Mouse (Mus musculus) cerebellum, adult 2 months (tissue): ENCODE measurements around the gene Med7. TPM values are rescaled to one million over a fixed set of nuclear protein-coding genes. Genes with fewer than 3 reads are reported as not detected.

Source experiments
- DNase-seq, 2 experiments: peaks; one replicate each; pipeline ENCODE4 v3.0.0; 2021
- H3K27ac ChIP-seq: fragments of 200-500 bp; 2 replicates; pipeline ENCODE4 v1.5.1; 2012; ENCODE audit warnings: low read length, control low read depth, inconsistent platforms; ENCODE audit not compliant: insufficient read depth
- H3K27me3 ChIP-seq: fragments of 200-500 bp; 2 replicates; pipeline ENCODE4 v1.6.1; 2012; ENCODE audit warnings: inconsistent platforms, mild to moderate bottlenecking, low read length, moderate library complexity; ENCODE audit not compliant: control insufficient read depth, insufficient read depth
- H3K4me1 ChIP-seq: fragments of 200-500 bp; 2 replicates; pipeline ENCODE4 v1.6.1; 2011; ENCODE audit warnings: low read length; ENCODE audit not compliant: control insufficient read depth, insufficient read depth
- H3K4me3 ChIP-seq: fragments of 200-500 bp; replicated peaks from 2 replicates; pipeline ENCODE3; 2011; ENCODE audit warnings: mild to moderate bottlenecking, low read depth, low read length, control low read depth; ENCODE audit not compliant: insufficient read depth
- CTCF ChIP-seq: fragments of 200-500 bp; IDR thresholded peaks from 2 replicates; pipeline ENCODE4 v1.5.1; 2011; ENCODE audit warnings: low read depth, mild to moderate bottlenecking, control low read depth, low read length, moderate library complexity, borderline replicate concordance; ENCODE audit not compliant: insufficient read depth
- POLR2A ChIP-seq: fragments of 200-500 bp; IDR thresholded peaks from 2 replicates; pipeline ENCODE4 v1.6.1; 2011; ENCODE audit warnings: low read length, control low read depth, borderline replicate concordance; ENCODE audit not compliant: insufficient read depth
- WGBS: fragments of 180-500 bp; shearing (Covaris S2); methylation state at CpG from one replicate; pipeline ENCODE4 v1.1.7; 2018; 5-methylcytosine and 5-hydroxymethylcytosine counted together
- polyA plus RNA-seq: library from polyadenylated mRNA; depleted of rRNA; stranded (reverse); fragments of >200 nt; gene quantifications from 2 replicates; pipeline ENCODE4 v1.2.3, GENCODE M21; 2012; rRNA removed

Gene Med7
- polyA plus RNA-seq, result 37.6 and 39.4 TPM in 2 replicates

- Histone ChIP-seq H3K27me3 (no peaks in the 10 kb centered on the region), H3K4me3 (peak within 1 kb of the TSS; percentile 71), H3K27ac (peak within 1 kb of the TSS; percentile 53), H3K4me1 (peaks cover 2% of the 10 kb centered on the region; the same call in 1 of the 2 replicates)
- no peak for TF ChIP-seq CTCF
- TF ChIP-seq POLR2A, result peak; percentile 67; the same call in 1 of the 2 replicates
- peak; percentile 93 to 97 for DNase-seq
- under 1% methylated on average over 59 of the region's 59 CpGs for WGBS
Observed at GRCm38 (mm10) chr11:46436760-46437458, at the start of gene Med7. TSS of gene Med7 (plus strand) at chr11:46436925.

DNA sequence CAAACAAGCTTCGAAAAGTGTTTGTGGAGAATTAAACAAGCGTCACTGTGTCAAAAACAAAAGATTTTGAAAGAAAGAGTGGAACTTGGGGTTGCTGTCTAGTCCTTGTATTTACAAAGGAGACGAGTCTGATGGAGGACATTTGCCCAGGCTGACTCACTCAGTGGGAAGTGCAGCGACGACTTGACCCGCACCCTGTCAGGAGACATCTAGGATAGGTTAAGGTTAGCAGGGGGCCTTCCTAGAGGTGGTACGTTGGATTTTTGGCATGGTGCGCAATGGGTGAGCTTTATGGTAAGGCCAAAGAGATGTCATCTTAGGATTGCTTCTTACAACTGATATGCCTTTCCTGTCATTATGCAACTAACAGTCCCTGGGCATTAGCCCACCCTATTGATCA is 49.7 kb upstream of the Med7 start:
- 91% methylated on average over 8 of the region's 8 CpGs for WGBS
- TF ChIP-seq CTCF, result no peak
- no peak for TF ChIP-seq POLR2A

GRCm38 (mm10) chr11:46388438-46388837 is 48.3 kb upstream of the Med7 start:
- no peaks in the 10 kb centered on the region; the same call in 1 of the 2 replicates for H3K27me3 ChIP-seq
- no peaks in the 10 kb centered on the region for H3K4me1 ChIP-seq
- no peak overlapping the region for H3K27ac ChIP-seq
- WGBS, result 70% methylated on average over 6 of the region's 6 CpGs
- TF ChIP-seq CTCF (no peak), POLR2A (no peak)
- DNase-seq, result no peak
- no peak overlapping the region for H3K4me3 ChIP-seq

More for the DNA sequence above, 49.7 kb upstream of the Med7 start:
- no peaks in the 10 kb centered on the region; the same call in 1 of the 2 replicates for H3K27me3 ChIP-seq
- DNase-seq, result no peak
- H3K4me1 ChIP-seq, result no peaks in the 10 kb centered on the region
- no peak overlapping the region for H3K27ac ChIP-seq
- no peak overlapping the region for H3K4me3 ChIP-seq

DNA sequence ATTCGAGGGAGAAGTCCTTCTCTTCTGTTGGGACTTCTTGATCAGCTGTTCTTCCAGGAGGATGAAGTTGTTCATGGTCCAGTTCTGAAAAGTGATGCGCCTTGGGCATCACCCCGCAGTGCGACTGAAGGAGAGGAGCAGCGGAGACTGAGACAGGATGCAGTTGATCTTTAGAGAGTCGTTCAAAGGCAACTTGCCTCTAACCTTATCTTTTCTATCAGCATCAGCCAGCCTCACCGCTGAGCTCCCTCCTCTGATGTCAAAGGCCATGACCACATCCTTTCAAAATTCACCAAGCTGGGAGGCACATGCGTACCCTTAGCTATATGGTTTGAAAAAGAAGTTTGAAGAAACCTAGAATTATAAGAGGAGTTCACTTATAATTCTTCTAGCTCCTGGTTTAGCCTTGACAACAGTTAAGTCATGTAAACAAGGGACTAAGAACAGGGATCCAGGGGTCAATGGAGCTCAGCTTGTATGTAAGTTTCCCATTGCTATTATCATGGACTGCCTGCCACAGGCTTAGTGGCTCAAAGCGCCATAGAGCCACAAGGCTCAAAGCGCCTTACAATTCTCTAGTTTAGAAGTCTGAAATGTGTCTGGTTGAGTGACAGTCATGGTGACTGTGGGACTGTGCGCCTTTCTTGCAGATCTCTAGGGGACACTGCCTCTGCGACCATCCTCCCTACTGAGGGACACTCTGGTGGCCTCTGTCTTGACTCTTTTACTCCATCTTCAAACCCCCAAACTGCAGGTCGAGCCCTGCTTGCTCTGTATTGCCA is 47.2 kb upstream of the Med7 start, which contains the start of gene Itk:
TSS of gene Itk (minus strand) at position 180 of the 782 bp plus-strand sequence.
- no peak within 1 kb of the TSS for H3K4me3 ChIP-seq
- DNase-seq, result no peak
- TF ChIP-seq CTCF (no peak), POLR2A (no peak)
- no peaks in the 10 kb centered on the region for H3K4me1 ChIP-seq
- no peaks in the 10 kb centered on the region; the same call in 1 of the 2 replicates for H3K27me3 ChIP-seq
- 84% methylated on average over 13 of the region's 13 CpGs for WGBS
- H3K27ac ChIP-seq, result no peak within 1 kb of the TSS

GRCm38 (mm10) chr11:46390621-46391020 is 46.1 kb upstream of the Med7 start:
- Histone ChIP-seq H3K27me3 (no peaks in the 10 kb centered on the region), H3K27ac (no peak overlapping the region), H3K4me1 (no peaks in the 10 kb centered on the region), H3K4me3 (no peak overlapping the region)
- DNase-seq, result no peak
- no peak for TF ChIP-seq POLR2A
- no peak for TF ChIP-seq CTCF
- 45% methylated on average over 3 of the region's 3 CpGs for WGBS

DNA sequence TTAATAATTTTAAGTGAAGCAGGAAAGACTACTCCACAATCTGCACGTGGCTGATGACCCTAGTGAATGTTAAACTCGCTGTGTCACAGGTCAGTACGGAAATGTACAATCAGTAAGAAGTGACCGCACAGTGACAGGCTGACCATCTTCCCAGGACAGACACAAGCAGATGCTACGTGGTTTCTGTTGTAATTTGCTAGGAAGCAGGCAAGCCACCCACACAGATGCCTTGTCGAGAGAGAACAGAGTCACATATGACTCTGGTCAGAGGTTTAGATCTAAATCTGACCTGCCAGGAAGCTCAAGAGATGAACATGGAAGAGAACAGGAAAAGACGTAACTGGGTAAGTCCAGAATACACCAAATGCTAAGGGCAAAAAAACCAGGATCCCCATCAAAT is 43.8 kb upstream of the Med7 start:
- H3K4me3 ChIP-seq, result no peak overlapping the region
- 86% methylated on average over 7 of the region's 7 CpGs for WGBS
- no peak overlapping the region for H3K27ac ChIP-seq
- H3K4me1 ChIP-seq, result no peaks in the 10 kb centered on the region
- no peak for TF ChIP-seq POLR2A
- TF ChIP-seq CTCF, result no peak
- no peak for DNase-seq
- no peaks in the 10 kb centered on the region for H3K27me3 ChIP-seq

GRCm38 (mm10) chr11:46393413-46393812 is 43.3 kb upstream of the Med7 start:
- no peaks in the 10 kb centered on the region for H3K27me3 ChIP-seq
- TF ChIP-seq POLR2A, result no peak
- TF ChIP-seq CTCF, result no peak
- DNase-seq, result no peak
- 66% methylated on average over 4 of the region's 4 CpGs for WGBS
- no peak overlapping the region for H3K27ac ChIP-seq
- no peaks in the 10 kb centered on the region for H3K4me1 ChIP-seq
- no peak overlapping the region for H3K4me3 ChIP-seq

DNA sequence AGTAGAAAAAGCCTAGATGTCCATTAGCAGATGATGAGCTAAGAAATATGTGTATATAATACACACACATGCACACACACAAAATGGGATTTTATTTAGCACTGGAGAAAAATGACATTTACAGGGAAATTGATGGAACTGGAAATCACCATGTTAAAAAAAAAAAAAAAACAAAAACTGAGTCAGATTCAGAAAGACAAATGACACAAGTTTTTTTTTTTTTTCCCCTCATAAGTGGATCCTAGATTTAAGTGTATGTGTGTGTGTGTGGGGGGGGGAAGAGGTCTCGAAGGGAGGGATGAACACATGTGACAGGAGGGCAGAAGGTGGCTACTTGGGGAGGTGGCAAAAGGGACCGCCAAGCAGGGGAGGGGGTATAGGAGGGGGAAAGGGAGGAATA is 41.6 kb upstream of the Med7 start:
- WGBS, result 76% methylated on average over 2 of the region's 2 CpGs
- H3K27ac ChIP-seq, result no peak overlapping the region
- DNase-seq, result no peak
- H3K27me3 ChIP-seq, result no peaks in the 10 kb centered on the region
- H3K4me3 ChIP-seq, result no peak overlapping the region
- H3K4me1 ChIP-seq, result no peaks in the 10 kb centered on the region
- TF ChIP-seq CTCF (no peak), POLR2A (no peak)
